Mouse (Mus musculus) E14TG2a.4 (cell line): ENCODE measurements around the gene Hist2h4.
"Not testable (repeated sequence)": the region's sequence is repeated elsewhere in the genome, so short reads cannot be mapped to it uniquely, and the experiment has no call there.

Experiments used
- H3K27me3 ChIP-seq: 2 replicates; pipeline ENCODE4 v1.6.1; 2014; ENCODE audit warnings: low read length, control low read depth; ENCODE audit not compliant: insufficient read depth
- H3K36me3 ChIP-seq: 2 replicates; pipeline ENCODE4 v1.6.1; 2014; ENCODE audit warnings: low read length, control low read depth; ENCODE audit not compliant: insufficient read depth
- H3K4me1 ChIP-seq: replicated peaks from 2 replicates; pipeline ENCODE4 v1.6.1; 2014; ENCODE audit warnings: low read depth, low read length, control low read depth
- H3K4me3 ChIP-seq: replicated peaks from 2 replicates; pipeline ENCODE4 v1.5.1; 2014; ENCODE audit warnings: mild to moderate bottlenecking, low read length
- H3K9me3 ChIP-seq: 2 replicates; pipeline ENCODE4 v1.6.1; 2014; ENCODE audit warnings: low read length, control low read depth
- CTCF ChIP-seq: conservative IDR thresholded peaks from 2 replicates; pipeline ENCODE4 v1.5.1; 2014; ENCODE audit warnings: low read length
- NANOG ChIP-seq: IDR thresholded peaks from 2 replicates; pipeline ENCODE4 v1.6.1; 2014; ENCODE audit warnings: borderline replicate concordance, low read length, mixed read lengths
- POU5F1 ChIP-seq: IDR thresholded peaks from 2 replicates; pipeline ENCODE4 v1.6.1; 2014; ENCODE audit warnings: low read length, borderline replicate concordance

Gene Hist2h4

DNA sequence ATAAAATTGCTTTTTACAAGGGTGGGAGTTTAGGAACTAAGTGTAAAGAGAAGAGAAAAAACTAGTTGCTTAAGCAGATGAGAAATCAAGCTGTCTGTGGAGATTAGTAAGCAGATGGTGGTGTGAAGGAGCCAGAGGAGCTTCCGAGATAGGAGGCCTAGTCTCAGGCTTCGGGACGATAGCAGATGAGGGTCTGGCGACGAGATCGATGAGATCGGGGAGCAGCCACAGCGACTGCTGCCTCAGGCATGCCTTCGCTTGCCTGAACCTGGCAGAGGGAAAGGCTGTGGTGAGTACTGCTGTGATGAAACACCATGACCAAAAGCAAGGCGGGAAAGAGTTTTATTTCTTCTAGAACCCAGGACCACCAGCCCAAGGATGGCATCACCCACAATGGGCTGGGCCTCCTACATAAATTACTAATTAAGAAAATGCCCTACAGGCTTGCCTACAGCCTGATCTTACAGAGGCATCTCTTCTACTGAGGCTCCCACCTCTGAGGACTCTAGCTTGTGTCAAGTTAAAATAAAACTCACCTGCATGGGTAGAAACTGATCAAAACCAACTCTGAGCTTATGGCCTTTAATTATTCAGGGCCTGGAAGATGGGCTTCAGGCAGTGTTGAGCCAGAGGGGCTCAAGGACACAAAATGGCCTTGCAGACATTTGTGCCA, 8.3 kb downstream of the Hist2h4 start:
- Histone ChIP-seq H3K9me3 (no peaks in the 10 kb centered on the region), H3K27me3 (no peaks in the 10 kb centered on the region), H3K36me3 (no peaks in the 10 kb centered on the region), H3K4me1 (peaks cover 45% of the 10 kb centered on the region), H3K4me3 (peak overlapping the region; percentile 68)
- TF ChIP-seq CTCF (no peak), NANOG (no peak), POU5F1 (no peak)

DNA sequence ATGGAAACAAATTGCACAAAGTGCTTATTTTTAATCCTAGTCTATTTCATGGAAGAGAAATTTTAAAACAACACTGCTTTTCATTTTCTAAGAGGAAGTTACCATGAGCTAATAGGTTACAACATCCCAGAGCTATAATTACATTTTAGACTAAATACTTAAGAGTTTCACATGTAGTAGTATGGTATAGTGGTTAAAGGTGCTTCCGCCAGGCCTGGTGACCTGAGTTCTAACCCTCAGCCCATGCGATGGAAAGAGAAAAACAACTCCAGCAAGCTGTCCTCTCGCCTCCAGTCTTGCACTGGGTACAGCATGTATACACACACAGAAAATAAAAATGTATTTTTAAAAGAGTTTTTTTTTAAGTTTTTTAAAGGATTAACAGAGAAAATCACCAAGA, 11.3 kb downstream of the Hist2h4 start:
- TF ChIP-seq POU5F1 (no peak), NANOG (no peak), CTCF (no peak)
- Histone ChIP-seq H3K9me3 (no peaks in the 10 kb centered on the region), H3K27me3 (no peaks in the 10 kb centered on the region), H3K4me1 (peaks cover 52% of the 10 kb centered on the region), H3K36me3 (peaks cover 8% of the 10 kb centered on the region; the same call in 1 of the 2 replicates), H3K4me3 (no peak overlapping the region)

DNA sequence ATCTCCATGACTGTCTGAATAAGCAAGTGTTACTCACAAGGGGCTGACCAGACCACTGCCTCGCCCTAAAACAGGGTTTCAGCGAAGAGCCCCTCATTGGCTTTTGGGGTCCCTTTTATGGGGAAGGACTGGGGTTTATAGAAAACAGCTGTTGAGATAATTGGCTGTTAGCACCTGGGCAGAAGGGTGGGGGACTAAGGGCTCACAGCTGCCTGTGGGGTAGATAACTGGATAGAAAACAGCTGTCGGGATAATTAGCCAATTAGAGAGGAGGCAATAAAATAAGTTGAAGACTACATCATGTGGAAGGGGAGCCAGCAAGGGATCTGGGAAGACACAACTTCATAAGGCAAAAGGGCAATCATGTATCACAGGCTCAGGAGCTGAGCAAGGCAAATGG, 12.2 kb downstream of the Hist2h4 start:
- Histone ChIP-seq H3K36me3 (peaks cover 8% of the 10 kb centered on the region; the same call in 1 of the 2 replicates), H3K27me3 (no peaks in the 10 kb centered on the region), H3K4me3 (no peak overlapping the region), H3K4me1 (peaks cover 45% of the 10 kb centered on the region), H3K9me3 (no peaks in the 10 kb centered on the region)
- TF ChIP-seq CTCF (no peak), NANOG (no peak), POU5F1 (no peak)

DNA sequence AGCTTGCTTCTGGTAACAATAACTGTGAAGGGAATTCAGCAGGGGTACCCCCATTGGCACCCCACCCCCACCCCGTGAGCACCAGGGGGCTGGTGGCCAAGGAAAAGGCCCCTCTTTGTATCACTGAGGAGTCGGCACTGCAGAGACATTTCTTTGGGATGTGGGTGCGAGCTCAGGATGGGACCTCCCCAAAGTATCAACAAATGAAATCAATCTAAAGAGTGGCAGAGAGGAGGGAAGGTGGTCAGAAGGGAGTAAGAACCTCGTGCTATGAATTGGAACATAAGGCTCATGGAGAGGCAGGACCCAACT, 14.1 kb downstream of the Hist2h4 start:
- peak overlapping the region; percentile 78 for H3K4me3 ChIP-seq
- peaks cover 8% of the 10 kb centered on the region; the same call in 1 of the 2 replicates for H3K36me3 ChIP-seq
- TF ChIP-seq POU5F1 (no peak), CTCF (no peak), NANOG (no peak)
- H3K27me3 ChIP-seq, result no peaks in the 10 kb centered on the region
- no peaks in the 10 kb centered on the region for H3K9me3 ChIP-seq
- peaks cover 37% of the 10 kb centered on the region for H3K4me1 ChIP-seq

DNA sequence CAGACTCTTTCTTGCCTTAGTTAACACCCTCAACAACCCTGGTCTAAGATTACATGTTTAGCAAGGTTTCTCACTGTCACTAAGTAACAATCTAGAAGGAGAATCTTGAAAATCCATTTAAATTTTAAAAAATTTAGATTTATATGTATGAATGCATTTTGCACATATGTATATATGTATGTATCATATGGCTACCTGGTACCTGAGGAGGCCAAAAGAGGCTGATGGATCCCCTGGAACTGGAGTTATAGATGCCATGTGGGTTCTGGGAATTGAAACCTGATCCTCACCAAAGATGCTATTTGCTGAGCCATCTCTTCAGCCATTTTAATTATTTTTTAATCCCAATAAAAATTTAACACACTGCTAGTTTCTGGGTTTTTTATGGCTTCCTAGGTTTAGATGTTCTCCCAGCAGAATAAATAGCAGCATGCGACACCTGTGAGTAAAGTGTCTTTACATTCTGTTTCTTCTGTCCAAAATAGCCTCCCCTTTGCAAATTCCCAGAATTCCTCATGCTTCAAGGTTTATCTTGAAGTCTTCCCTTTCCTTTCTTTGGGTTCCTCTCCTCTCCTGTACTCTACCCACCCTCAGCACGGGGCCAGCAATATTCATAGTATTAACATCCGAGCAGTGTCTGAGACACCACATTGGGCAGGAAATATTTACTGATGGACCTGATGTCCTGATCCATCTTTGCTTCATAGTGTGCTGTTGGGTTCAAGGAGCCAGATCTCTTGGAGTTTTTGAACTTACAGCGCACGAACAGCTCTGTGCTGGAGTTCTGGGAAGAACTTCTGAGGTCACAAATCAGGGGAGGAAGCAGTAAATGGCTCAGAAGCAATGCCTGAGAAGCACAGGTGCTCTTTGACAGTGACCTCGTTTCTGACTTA, 14.7 kb downstream of the Hist2h4 start:
- Histone ChIP-seq H3K4me1 (peaks cover 43% of the 10 kb centered on the region), H3K27me3 (no peaks in the 10 kb centered on the region), H3K9me3 (no peaks in the 10 kb centered on the region), H3K36me3 (peaks cover 8% of the 10 kb centered on the region; the same call in 1 of the 2 replicates), H3K4me3 (peak overlapping the region; percentile 78)
- TF ChIP-seq NANOG, result no peak
- no peak for TF ChIP-seq CTCF

DNA sequence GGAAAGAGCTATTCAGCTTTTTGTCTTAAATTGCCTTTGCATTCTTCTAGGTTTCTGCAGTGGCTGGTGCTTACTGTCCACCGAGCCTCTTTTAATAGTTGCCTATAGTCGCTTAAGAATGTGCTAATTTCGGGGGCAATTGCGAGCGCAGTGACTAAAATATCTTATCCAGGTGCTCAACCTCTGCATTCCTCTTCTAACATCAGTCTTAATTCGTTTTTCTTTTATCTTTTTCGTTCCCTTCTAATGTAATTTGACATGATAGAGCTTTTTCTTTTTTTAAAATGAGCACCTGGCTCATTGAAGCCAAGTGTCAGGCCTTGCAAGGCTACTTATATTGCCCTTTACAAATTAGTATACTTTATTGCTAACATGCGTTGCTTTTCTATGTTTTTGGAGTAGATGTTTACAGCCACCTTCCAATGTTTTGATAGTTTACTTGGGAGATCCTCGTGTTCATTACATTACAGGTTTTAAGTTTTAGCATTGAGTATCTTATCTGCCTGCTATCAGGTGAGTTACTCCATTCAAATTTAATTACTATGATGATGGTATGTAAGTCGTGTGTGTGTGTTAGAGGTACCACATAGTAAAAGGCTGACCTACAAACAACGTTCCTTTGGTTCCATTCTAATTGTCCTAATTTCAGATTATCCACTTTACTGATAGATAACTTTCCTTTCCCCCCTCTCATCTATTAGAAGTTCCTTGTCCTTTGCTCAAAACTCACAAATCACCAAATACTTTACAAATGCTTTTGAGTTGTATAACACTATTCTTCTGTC, 15.6 kb downstream of the Hist2h4 start:
- Histone ChIP-seq H3K9me3 (no peaks in the 10 kb centered on the region), H3K27me3 (no peaks in the 10 kb centered on the region), H3K4me3 (peak overlapping the region; percentile 78), H3K4me1 (peaks cover 51% of the 10 kb centered on the region), H3K36me3 (peaks cover 8% of the 10 kb centered on the region; the same call in 1 of the 2 replicates)
- no peak for TF ChIP-seq POU5F1

DNA sequence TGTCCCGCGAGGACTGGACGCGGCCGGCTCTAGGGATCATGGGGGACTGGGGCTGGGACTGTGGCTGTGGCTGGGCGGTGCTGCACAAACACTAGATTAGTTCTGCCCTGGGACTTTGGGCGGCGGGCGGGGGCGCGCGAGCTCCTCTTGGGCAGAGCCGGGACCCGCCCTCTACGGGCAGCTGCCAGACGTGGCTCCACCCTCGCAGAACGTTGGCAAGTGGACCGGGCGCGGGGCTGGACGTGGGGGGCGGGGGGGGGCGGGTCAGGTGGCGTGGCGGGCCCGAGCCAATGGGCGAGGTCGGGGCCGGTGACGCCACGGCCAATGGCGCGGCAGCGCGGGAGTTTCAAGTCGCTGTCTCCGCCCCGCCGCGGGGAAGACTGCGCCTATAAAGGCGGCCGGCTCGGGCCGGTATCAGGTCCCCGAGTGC, 16.7 kb downstream of the Hist2h4 start, which contains the start of gene Hist2h3c1:
TSS of gene Hist2h3c1 (plus strand) at position 259 of the 430 bp plus-strand sequence.
- H3K36me3 ChIP-seq, H3K27me3 ChIP-seq, H3K9me3 ChIP-seq: not testable (repeated sequence)
- Histone ChIP-seq H3K4me1 (peaks cover 62% of the 10 kb centered on the region), H3K4me3 (peak within 1 kb of the TSS; percentile 78)

DNA sequence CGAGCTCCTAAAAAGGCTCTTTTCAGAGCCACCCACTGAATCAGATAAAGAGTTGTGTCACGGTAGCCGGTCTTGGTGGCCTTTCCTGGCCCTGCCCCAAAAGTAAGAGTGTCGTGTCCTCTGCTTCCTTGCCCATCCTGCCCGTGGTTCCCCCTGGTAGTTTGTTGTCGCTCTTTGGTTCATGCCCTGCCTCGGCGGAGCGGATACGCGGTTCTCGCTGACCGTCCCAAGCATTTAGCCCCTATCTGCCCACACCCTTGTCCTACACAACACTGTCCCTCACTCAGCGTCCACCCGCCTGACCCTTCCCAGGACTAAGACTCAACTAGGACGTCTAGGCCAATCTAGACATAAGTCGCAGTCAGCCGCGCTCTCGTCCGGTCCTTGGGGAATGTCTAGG, 17.1 kb downstream of the Hist2h4 start:
- not testable (repeated sequence) for H3K36me3 ChIP-seq, H3K4me3 ChIP-seq, H3K9me3 ChIP-seq, H3K27me3 ChIP-seq
- peaks cover 66% of the 10 kb centered on the region for H3K4me1 ChIP-seq

DNA sequence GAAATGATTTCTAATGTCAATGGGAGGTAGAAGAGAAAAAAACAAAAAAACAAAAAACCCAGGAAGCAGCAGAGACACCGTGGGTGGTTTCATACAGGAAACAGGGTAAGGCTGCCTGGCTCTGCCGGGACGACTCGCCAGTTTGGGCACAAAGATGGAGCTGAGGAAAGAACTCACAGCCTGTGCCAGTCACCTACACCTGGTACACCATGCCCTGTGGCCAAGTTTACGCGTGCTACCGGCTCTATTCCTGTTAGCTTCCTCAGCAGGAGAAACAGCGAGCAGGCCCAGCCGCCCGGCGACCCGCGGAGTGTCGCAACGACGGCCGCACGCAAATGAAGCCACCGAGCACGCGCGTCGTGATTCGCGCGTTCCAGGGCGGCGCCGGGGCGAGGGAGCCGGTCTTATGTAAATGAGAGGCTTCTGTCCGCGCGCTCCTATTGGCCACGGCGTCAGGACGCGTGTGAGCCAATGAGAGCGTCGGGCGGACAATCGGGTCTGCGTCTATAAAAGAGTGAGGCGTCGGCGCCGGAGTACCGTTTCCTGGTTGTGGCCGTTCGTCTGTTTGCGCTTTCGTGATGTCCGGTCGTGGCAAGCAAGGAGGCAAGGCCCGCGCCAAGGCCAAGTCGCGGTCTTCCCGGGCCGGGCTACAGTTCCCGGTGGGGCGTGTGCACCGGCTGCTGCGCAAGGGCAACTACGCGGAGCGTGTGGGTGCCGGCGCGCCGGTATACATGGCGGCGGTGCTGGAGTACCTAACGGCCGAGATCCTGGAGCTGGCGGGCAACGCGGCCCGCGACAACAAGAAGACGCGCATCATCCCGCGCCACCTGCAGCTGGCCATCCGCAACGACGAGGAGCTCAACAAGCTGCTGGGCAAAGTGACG, 17.9 kb downstream of the Hist2h4 start, which contains the start of gene Hist2h2aa1:
TSS of gene Hist2h2aa1 (plus strand) at position 495 of the 884 bp plus-strand sequence.
- H3K9me3 ChIP-seq, H3K27me3 ChIP-seq, H3K36me3 ChIP-seq: not testable (repeated sequence)
- Histone ChIP-seq H3K4me1 (peaks cover 62% of the 10 kb centered on the region), H3K4me3 (peak within 1 kb of the TSS; percentile 82)
